Mouse (Mus musculus) fat pad, adult 2 months (tissue): ENCODE measurements around the gene Atp8b4.

Source experiments
- DNase-seq: peaks from one replicate; pipeline ENCODE4 v3.0.0-alpha.2; 2011; ENCODE audit warnings: low read depth, low spot score; ENCODE audit errors: extremely low read depth

The Atp8b4 gene

DNA sequence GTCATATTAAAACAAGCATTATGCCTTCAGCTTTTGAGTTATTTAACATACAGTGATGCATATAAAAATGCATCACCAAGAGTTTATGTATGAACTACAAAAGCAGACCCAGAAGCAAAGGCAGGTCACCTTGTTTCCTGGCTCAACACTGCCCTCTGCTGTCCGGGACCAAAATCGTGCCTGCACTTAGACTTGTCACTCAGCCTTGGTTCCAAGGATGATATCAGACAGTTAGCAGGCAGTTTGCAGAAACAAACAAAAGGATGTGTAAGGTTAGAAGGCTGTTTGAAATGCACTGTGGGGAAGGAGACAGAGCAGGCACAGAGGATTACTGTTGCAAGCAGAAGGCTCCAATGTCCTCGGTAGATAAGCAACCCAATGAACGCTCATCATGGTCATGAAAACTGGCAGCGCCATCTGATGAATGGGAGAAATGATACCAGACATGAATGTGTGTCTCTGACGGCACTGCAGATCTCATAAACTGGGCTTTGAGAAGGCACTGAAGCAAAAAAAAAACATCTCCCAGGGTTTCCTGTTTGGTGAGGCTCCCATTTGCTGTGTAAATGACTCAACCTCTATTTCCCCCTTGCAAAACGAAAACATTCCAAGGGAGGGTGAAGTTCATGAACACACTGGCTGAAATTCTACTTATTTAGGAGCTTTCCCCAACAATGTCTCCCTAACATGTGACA is 137.3 kb downstream of the Atp8b4 start:
- DNase-seq, result no peak

DNA sequence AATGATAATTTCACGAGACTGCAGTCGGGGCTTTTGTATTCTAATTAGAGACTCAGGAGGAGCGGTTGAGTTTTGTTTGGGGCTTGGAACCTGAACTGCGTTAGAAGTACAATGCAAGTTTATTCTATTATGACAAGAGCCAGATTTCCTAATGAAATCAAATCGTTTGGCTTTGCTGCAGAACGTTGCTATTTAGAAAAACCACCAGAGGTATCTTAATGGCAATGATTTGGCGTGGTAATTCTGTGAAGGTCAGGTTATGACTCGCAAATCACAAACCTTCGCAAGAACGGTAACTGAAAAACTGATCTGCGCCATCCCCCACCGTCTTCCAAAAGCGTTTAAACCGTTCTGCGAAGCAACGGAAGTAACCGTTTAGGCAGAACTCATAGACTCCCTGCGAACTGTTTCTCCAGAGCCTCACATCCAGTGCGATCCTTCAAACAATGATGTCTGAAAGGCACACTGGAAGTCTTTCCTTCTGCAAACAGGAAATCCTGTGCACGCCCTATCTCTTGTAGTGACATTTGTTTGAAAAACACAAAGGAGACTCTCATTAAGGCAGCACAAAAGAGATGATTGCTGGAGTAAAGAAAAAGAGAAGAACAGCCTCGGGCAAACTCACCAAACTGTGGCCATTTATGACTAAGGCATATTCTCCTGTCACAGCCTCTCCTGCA is 139.2 kb downstream of the Atp8b4 start:
- DNase-seq, result no peak

DNA sequence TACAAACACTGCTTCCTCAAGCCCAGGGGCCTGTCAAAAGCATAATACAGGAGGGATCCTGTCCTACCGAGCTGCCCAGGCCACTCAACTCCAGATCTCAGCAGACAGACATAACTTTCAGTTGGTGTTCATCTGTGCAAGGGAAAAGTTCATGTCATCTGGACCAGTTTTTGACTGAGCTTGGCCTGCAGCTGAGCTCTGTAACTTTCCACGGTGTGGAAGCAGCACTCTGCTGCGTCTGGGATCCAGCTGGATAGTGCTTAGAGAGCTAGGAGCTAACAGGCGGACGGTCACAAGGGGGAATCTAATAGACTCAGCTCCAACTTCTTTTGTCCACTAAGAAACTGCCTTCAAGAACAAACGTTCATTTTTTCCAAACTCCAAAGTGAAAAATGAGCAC is 139.8 kb downstream of the Atp8b4 start:
- no peak for DNase-seq

DNA sequence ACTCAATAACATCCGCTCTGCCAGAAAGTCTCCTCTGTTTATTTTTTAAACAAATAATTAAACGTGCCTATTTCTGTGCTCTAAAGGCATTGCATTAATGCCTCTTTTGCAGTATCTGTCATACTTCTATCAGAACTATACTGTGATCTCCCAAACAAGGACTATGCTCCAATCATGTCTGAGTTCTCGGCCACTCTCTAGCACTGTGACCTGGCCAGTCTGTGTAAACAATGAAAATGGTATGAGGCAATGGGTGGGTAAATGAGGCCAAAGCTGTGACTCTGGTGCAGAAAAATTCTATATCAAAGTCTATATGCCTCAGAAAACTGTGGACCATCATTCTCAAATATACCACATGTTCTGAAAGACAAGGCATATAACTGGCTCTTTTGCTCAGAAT is 140.5 kb downstream of the Atp8b4 start:
- DNase-seq, result no peak

DNA sequence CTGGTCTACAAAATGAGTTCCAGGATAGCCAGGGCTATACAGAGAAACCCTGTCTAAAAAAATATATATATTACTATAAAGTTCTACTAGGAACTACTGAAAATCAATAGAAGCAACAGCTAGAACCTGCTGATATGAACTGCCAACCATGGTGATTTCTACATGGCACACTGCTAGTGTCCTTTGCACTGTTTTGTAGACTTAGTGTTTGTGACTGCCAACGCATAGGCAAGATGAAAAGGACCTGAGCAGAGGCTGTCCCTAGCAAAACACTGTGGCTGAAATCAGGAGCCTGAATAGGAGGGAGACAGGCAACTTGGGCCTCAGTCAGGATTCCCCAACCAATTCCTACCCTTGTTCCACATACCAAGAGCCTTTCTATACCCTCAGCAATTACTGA is 141.2 kb downstream of the Atp8b4 start:
- DNase-seq, result no peak

DNA sequence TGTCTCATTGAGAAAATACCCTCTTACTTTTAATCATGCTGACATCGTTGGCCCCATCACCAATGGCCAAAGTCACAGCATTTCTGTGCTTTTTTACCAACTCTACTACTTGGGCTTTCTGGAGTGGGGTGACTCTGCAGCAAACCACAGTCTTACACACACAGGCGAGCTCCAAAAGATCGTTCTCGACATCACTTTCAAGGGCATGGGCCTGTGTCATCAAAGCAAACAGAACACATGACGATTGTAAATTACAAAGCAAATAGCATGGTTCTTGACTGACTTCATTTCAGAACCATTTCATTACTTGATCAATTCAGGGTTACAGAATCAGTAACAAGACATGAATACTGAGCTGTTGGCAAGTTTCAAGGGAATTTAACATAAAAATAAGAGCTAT is 141.7 kb downstream of the Atp8b4 start:
- no peak for DNase-seq

DNA sequence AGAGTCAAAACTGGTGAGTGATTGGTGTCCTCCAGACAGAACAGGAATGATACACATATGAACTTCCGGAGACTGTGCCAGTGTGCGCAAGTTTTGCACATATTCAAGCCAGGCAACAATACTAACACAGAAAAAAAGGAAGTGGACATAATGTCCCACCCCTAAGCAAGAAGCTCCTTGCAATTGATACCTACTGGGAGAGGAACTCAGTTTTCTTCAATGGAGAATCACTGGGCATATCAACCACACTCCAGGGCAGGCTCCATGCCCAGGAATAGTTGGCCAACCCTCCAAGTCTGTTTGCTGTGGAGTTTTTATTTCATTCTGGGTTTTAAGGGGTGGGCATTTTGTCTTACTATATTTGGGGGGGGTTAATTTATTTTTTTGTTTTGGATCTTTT is 145.2 kb downstream of the Atp8b4 start:
- DNase-seq, result no peak

DNA sequence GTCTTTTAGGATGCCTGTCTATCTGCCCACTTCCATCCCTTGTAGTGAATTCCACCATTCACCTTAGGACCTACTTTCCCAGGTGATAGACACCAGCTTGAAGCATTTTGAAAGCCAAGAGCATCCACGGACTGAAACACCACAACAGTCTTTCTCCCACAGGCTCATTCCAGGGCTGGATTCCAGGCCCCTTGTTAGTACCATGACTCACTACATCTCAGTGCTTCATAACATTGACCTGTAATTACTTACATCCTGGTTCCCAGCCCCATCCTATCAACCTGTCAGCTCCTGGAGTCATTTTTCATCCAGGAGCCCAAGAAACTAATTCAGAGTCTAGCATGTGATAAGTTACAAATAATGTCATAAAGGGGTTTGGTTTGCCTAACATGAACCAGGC is 148.7 kb downstream of the Atp8b4 start:
- no peak for DNase-seq

DNA sequence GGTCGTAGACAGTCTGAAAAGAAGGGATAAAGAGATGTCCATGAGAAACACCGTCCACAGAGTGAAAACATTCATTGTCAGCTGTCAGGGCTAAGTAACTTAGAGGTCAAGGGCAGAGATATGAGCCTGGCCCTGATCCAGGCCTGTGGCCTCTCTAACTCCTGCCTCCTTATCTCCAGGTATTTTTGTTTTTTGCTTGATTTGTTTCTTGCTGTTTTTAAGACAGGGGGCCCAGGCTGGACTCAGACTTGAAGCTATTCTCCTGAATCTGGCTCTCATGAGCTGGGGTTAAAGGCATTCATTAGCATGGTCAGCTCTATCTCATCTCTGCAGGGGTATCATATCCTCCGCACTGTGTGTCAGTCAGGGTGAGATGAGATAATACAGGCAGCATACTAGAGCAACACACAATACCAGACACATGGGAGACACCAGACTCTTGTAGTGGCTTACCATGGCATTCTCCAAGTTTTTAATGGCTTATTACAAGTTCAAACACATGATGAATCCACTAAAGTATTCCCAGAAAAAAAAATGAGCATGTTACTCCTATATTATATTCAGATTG is 157.4 kb downstream of the Atp8b4 start:
- DNase-seq, result no peak

DNA sequence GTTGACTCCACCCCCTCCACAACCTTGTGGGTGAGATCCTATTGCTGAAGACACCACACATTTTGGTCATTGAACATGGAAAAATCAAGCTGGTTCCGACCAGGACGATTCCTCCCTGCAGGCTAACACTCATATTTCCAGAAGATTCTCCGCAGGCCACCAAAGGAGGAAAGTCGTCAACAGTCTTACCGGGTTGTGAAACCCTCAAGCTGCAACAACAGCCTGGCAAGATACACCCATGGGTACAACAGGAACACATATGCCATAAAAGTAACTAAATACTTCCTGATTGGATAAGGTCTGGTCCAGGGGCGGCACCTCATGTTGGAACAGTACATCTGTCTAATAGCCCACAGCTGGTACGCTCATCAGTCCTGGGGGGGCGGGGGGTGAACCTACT is 159.0 kb downstream of the Atp8b4 start:
- DNase-seq, result no peak

DNA sequence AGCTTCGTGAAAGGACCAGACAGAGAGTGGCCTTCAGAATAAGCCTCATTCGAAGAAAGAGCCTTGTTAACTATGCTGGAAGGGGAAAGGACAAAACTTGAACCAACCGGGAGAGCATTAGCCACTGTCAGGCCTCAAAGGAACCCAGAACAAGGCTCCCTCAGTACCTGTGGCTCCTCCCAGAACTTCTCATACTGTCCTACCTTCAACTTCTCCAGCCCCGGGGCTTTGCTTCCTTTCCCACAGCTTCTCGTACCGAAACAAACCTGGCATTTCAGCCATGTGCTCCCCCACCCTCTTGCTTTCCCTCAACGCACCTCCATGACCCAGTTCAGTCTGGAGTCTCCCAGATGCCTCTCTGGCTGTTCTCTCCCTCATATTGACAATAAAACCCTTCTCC is 160.3 kb downstream of the Atp8b4 start:
- DNase-seq, result no peak

DNA sequence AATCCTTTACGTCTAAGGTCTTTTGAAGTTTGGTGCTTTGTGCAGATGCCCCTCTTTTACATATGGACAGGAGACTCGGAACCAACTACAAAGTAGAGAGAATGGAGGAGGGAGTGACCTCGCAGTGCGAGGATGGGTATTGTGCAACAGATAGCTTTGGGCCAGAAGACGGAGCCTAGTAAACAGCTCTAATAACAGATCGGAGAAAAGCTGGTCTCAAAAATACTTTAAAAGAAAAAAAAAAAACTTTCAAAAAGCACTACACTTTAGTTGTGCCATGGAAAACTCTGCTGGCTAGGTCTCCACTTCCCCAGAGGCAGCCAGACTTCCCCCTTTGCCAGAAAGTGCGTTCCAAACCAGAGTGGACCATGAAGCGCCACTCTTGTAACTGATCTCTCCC is 161.0 kb downstream of the Atp8b4 start:
- no peak for DNase-seq

DNA sequence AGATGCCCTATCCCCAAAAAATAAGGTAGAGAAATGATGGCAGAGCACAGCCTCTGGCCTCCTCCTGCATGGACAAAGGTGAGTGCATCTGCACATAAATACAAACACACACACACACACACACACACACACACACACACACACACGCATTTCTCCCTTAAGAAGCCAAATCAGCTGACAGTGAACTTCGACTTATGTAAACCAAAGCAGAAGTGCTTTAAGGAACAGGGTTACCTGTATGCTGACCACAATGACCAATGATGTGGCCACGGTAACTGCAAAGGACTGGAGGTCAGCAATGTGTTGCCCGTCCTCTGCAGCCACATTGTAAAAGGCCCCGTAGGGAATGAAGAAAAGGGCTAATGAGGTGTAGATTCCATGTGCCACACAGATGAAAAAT is 163.3 kb downstream of the Atp8b4 start:
- no peak for DNase-seq

DNA sequence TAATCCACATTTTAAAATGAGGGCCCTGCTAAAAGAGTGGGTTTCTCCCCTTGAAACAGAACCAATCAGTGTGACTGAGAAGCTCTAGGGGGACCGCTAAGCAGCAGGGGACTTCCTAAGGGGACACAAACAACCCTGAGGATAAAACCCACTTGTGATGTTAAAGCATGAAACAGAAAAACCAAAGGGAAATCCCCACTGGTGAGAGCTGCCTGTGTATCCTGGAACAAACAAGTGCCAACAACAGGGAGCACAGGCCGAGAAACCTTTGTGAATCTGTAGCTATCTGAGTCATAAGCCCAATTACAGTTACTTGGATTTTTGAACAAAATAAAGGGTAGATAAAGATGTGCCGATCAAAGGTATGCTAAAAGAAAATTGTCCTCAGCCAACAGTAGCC is 168.7 kb downstream of the Atp8b4 start:
- DNase-seq, result no peak

DNA sequence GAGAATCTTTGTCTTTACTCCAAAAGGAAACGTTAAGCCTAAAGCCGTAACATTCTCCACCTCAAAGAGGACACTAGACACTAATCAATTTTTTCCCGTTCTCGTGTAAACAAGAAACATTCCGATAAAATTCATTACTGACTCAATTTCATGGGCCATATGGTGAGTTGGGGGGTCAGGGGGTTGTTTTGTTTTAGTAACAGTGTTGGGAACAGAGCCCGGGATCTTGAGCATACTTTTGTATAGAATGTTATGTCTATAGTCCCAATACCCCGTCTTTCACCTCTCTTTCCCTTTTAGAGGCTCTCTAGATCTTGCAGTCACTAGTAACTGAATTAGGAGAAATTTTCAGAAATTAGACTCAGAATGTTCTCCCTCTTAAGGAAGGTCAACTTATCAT is 177.3 kb downstream of the Atp8b4 start:
- DNase-seq, result no peak

DNA sequence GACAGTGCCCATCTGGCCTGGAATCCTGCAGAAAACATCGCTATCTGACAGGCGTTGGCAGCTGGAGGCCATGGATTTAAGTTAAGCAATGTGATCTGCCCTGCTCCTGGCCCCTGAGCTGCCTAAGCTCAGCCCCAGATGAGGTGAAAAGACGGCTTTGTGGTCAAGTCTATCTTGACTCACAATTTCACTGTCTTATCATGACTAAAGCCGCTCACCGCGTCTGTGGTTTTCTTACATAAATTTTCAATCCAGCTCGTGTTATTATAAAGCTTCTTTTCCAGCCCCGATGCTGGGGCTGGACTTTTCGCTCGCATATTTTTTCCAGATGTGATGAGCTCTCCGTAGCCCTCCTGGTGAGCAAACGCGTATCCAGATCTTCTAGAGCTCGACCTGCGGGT is 177.8 kb downstream of the Atp8b4 start:
- no peak for DNase-seq

DNA sequence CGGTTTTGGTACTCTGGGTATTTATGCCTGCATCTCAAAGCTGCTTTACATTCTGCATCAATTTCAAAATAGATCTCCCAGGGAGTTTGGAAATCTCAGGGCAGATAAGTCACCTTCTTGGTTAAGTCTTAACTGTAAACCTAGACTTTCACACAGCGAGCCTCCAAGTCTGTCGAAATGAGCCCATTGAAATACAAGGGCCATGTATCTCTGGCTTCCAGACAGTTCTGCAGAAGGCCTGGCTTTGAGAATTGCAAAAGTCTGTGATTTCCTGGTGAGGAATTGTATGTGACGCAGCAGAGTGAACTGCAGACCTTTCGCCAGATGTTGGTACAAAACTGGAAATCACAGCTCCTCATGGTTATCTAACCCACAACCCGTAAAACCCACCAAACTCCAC is 182.4 kb downstream of the Atp8b4 start:
- DNase-seq, result no peak

DNA sequence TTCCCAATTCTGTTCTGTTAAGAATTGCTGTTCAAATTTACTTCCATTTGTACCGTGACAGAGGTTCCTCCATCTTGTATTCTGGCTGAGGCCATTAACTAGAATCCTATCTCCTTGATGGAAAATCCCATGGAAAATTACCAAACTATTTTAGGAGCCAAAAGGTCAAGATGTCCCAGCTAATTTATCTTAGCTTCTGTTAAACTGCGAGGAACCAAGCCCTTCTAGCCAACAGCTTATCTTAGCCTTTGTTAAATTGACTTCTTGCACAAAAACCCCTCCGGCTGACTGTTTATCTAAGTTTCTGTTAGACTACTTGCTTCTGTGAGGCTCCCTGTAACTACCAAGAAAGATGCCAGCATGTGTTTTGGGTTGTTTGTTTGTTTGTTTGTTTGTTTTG is 183.5 kb downstream of the Atp8b4 start:
- no peak for DNase-seq

DNA sequence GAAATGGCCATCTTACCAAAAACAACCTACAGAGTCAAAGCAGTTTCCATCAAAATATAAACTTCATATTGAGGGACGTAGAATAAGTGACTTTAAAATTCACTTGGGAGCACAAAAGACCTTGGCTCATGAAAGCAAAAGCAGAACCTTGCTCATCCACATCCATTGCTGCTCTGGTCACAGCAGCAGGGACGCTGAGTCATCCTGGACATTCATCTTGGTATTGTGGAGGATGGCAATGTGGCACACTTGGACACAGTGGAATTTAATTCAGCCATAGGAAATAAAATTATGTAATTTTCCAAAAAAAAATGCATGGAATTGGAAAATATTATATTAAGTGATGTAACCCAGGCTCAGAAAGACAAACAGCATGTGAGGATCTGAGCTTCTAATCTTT is 184.1 kb downstream of the Atp8b4 start:
- DNase-seq, result no peak

DNA sequence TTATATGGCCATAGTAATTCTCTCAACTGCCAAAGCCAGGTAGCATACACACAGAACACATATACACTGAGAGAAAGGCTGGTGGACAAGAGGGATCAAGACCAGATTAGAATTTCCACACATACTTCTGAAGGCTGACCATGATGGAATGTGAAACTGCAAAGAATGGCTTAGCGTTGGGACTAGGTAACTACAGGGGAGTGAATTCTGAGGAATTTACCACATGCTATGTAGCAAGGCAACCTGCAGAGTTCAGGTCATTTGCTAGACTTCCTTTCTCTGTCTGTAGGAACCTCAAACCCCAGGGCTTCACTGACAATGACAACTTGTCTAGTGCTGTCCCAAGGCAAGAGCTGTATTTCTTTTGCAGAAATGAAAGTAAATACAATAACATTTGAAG is 189.4 kb downstream of the Atp8b4 start:
- DNase-seq, result no peak

DNA sequence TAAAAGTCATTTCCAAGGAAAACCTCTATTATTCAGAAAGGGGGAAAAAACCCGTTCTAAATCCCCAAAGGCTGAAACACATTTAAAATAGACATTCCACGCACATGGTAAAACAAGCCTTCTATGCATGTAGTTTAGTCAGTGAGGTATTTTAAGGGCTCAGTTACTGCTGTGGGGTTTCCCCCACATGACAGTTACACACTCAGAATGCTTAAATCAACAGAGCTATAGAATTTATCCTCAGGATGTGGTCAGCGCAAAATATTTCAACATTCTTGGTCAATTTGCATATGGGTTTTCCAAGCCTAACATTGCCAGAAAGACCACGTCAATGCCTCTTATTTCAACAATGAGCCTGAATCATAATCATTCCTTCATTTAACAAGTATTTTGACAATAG is 190.5 kb downstream of the Atp8b4 start:
- no peak for DNase-seq

DNA sequence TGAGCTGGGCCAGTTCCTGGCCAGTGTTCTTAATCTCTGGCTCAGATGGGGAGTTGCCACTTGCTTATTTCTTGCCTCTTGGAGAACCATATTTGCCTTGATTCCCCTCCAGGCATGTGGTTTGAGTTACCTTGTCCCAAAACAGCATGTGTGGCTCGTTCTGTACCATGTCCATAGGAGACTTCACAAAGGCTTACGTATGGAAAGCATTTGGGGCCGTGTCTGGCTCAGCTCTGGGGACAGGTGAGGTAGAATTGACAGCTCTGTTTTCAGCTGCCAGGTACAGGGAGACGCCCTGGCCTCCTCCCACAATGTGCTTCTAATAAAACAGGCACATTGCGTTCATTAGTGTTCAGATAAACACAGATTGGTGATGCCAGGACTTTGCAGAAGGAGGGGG is 195.9 kb downstream of the Atp8b4 start:
- no peak for DNase-seq

DNA sequence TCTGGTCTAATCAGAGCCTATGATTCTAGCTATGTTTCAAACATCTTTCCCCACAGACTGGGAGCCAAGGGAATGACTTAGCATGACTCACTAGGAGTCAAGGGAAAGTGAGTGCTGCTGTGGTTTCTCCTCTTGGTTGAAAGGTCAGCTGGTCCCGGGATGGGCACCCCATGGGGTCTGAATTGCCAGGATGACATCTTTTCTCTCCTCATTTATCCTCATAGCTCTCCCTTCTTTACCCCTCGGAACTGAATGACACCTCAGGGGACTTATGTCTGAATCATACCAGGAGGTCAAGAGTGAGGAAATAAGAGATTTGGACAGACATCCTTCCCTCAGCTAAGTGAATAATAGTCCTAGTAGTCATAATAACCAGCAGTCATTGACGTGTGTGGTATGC is 197.2 kb downstream of the Atp8b4 start:
- DNase-seq, result no peak
